Mouse (Mus musculus) embryonic facial prominence, embryonic 10.5 days (tissue): ENCODE results near the gene Ptpro. TPM values are rescaled to one million over a fixed set of nuclear protein-coding genes. Genes with fewer than 3 reads are reported as not detected.
"Not testable (repeated sequence)": the region's sequence is repeated elsewhere in the genome, so short reads cannot be mapped to it uniquely, and the experiment has no call there.

Experiments
- DNase-seq: peaks from one replicate; pipeline ENCODE4 v3.0.0-alpha.2; 2017; ENCODE audit warnings: low spot score
- H3K27ac ChIP-seq: fragments of 300-500 bp; sonication (generic); replicated peaks from 2 replicates; pipeline ENCODE4 v1.5.1; 2016; ENCODE audit warnings: mild to moderate bottlenecking
- H3K27me3 ChIP-seq: fragments of 300-500 bp; sonication (generic); replicated peaks from 2 replicates; pipeline ENCODE4 v1.6.1; 2016; ENCODE audit warnings: low read depth, mild to moderate bottlenecking; ENCODE audit not compliant: poor library complexity, severe bottlenecking
- H3K36me3 ChIP-seq: fragments of 300-500 bp; sonication (generic); replicated peaks from 2 replicates; pipeline ENCODE4 v1.6.1; 2016; ENCODE audit warnings: mild to moderate bottlenecking, moderate library complexity
- H3K4me1 ChIP-seq: fragments of 300-500 bp; sonication (generic); 2 replicates; pipeline ENCODE4 v1.6.1; 2016
- H3K4me3 ChIP-seq: fragments of 300-500 bp; sonication (generic); 2 replicates; pipeline ENCODE4 v1.5.1; 2016; ENCODE audit warnings: mild to moderate bottlenecking, moderate library complexity
- H3K9me3 ChIP-seq: fragments of 300-500 bp; sonication (generic); 2 replicates; pipeline ENCODE4 v1.6.1; 2016; ENCODE audit warnings: mild to moderate bottlenecking
- WGBS: fragments of 180-500 bp; shearing (Covaris S2); methylation state at CpG from one replicate; pipeline ENCODE4 v1.1.7; 2016; 5-methylcytosine and 5-hydroxymethylcytosine counted together
- polyA plus RNA-seq: library from polyadenylated mRNA; unstranded; fragments of >200 nt; fragmentation: Nextera tagmentation; extraction: Ambion mirVana; gene quantifications from 2 replicates; pipeline ENCODE4 v1.2.1, GENCODE M21; 2016

The Ptpro gene
- polyA plus RNA-seq, 1 experiment from 2014 or later = 2.3 TPM

- H3K27ac ChIP-seq = no peak overlapping the region
- H3K36me3 ChIP-seq = no peaks in the 10 kb centered on the region
- no peak for DNase-seq
- peaks cover 11% of the 10 kb centered on the region; the same call in 1 of the 2 replicates for H3K4me1 ChIP-seq
- no peaks in the 10 kb centered on the region for H3K9me3 ChIP-seq
- H3K27me3 ChIP-seq = 0 out of 2 replicates have a peak, but pooled peaks cover 8% of the 10 kb centered on the region
- no peak overlapping the region for H3K4me3 ChIP-seq
- WGBS = 81% methylated on average over 19 of the region's 19 CpGs
Measured at GRCm38 (mm10) chr6:137440559-137441486, 188.7 kb downstream of the Ptpro start.

GRCm38 (mm10) chr6:137443089-137443488 is 191.0 kb downstream of the Ptpro start:
- WGBS = 90% methylated on average over 12 of the region's 12 CpGs
- no peaks in the 10 kb centered on the region for H3K27me3 ChIP-seq
- no peak for DNase-seq

GRCm38 (mm10) chr6:137446116-137446515 is 194.0 kb downstream of the Ptpro start:
- H3K36me3 ChIP-seq, H3K4me3 ChIP-seq, H3K27ac ChIP-seq, H3K9me3 ChIP-seq, H3K27me3 ChIP-seq, H3K4me1 ChIP-seq, DNase-seq: not testable (repeated sequence)
- 76% methylated on average over 7 of the region's 7 CpGs for WGBS

More at GRCm38 (mm10) chr6:137443089-137443488, 191.0 kb downstream of the Ptpro start:
- Histone ChIP-seq H3K4me3 (no peak overlapping the region), H3K4me1 (peaks cover 7% of the 10 kb centered on the region; the same call in 1 of the 2 replicates), H3K27ac (no peak overlapping the region), H3K9me3 (no peaks in the 10 kb centered on the region), H3K36me3 (no peaks in the 10 kb centered on the region)

- Histone ChIP-seq H3K27me3 (0 out of 2 replicates have a peak, but pooled peaks cover 5% of the 10 kb centered on the region), H3K27ac (peak overlapping the region; percentile 65), H3K4me1 (peaks cover 12% of the 10 kb centered on the region), H3K4me3 (no peak overlapping the region), H3K9me3 (no peaks in the 10 kb centered on the region), H3K36me3 (no peaks in the 10 kb centered on the region)
- 13% methylated on average over 10 of the region's 10 CpGs for WGBS
- DNase-seq = peak; percentile 41
Measured at GRCm38 (mm10) chr6:137455537-137456041, 203.5 kb downstream of the Ptpro start.

- DNase-seq = no peak
- Histone ChIP-seq H3K27ac (no peak overlapping the region), H3K4me1 (peaks cover 12% of the 10 kb centered on the region), H3K36me3 (no peaks in the 10 kb centered on the region), H3K4me3 (no peak overlapping the region), H3K27me3 (0 out of 2 replicates have a peak, but pooled peaks cover 5% of the 10 kb centered on the region), H3K9me3 (no peaks in the 10 kb centered on the region)
- 71% methylated on average over 7 of the region's 7 CpGs for WGBS
Measured at GRCm38 (mm10) chr6:137456064-137456463, 203.9 kb downstream of the Ptpro start.

GRCm38 (mm10) chr6:137457210-137457609 is 205.1 kb downstream of the Ptpro start:
- 47% methylated on average over 7 of the region's 7 CpGs for WGBS
- Histone ChIP-seq H3K4me3 (no peak overlapping the region), H3K27me3 (0 out of 2 replicates have a peak, but pooled peaks cover 5% of the 10 kb centered on the region), H3K4me1 (peaks cover 12% of the 10 kb centered on the region), H3K36me3 (no peaks in the 10 kb centered on the region), H3K27ac (no peak overlapping the region), H3K9me3 (no peaks in the 10 kb centered on the region)
- DNase-seq = no peak

GRCm38 (mm10) chr6:137458136-137458535 is 206.0 kb downstream of the Ptpro start:
- no peak overlapping the region for H3K27ac ChIP-seq
- 83% methylated on average over 7 of the region's 7 CpGs for WGBS
- peaks cover 12% of the 10 kb centered on the region for H3K4me1 ChIP-seq
- H3K9me3 ChIP-seq = no peaks in the 10 kb centered on the region
- 0 out of 2 replicates have a peak, but pooled peaks cover 5% of the 10 kb centered on the region for H3K27me3 ChIP-seq
- no peaks in the 10 kb centered on the region for H3K36me3 ChIP-seq
- DNase-seq = no peak
- no peak overlapping the region for H3K4me3 ChIP-seq

- Histone ChIP-seq H3K9me3 (no peaks in the 10 kb centered on the region), H3K36me3 (no peaks in the 10 kb centered on the region), H3K27ac (no peak overlapping the region), H3K4me3 (no peak overlapping the region), H3K4me1 (no peaks in the 10 kb centered on the region), H3K27me3 (no peaks in the 10 kb centered on the region)
- WGBS = 89% methylated on average over 5 of the region's 5 CpGs
- DNase-seq = no peak
Measured at GRCm38 (mm10) chr6:137463771-137464170, 211.7 kb downstream of the Ptpro start.

- 65% methylated on average over 2 of the region's 2 CpGs for WGBS
- H3K27me3 ChIP-seq = no peaks in the 10 kb centered on the region
- no peaks in the 10 kb centered on the region for H3K36me3 ChIP-seq
- no peak for DNase-seq
- H3K4me1 ChIP-seq = no peaks in the 10 kb centered on the region
- H3K4me3 ChIP-seq = no peak overlapping the region
- H3K9me3 ChIP-seq = no peaks in the 10 kb centered on the region
- H3K27ac ChIP-seq = no peak overlapping the region
Measured at GRCm38 (mm10) chr6:137465253-137465652, 213.1 kb downstream of the Ptpro start.

- WGBS = 72% methylated on average over 2 of the region's 2 CpGs
- peaks cover 8% of the 10 kb centered on the region for H3K4me1 ChIP-seq
- DNase-seq = no peak
- no peaks in the 10 kb centered on the region for H3K36me3 ChIP-seq
- no peaks in the 10 kb centered on the region for H3K9me3 ChIP-seq
- no peak overlapping the region for H3K27ac ChIP-seq
- H3K4me3 ChIP-seq = no peak overlapping the region
- H3K27me3 ChIP-seq = no peaks in the 10 kb centered on the region
Measured at GRCm38 (mm10) chr6:137466256-137466655, 214.1 kb downstream of the Ptpro start.

GRCm38 (mm10) chr6:137467696-137468095 is 215.6 kb downstream of the Ptpro start:
- H3K36me3 ChIP-seq = no peaks in the 10 kb centered on the region
- WGBS = 91% methylated on average over 3 of the region's 3 CpGs
- no peak for DNase-seq

GRCm38 (mm10) chr6:137469541-137469940 is 217.4 kb downstream of the Ptpro start:
- Histone ChIP-seq H3K4me1 (peaks cover 12% of the 10 kb centered on the region), H3K9me3 (no peaks in the 10 kb centered on the region), H3K27ac (no peak overlapping the region), H3K4me3 (no peak overlapping the region), H3K36me3 (no peaks in the 10 kb centered on the region), H3K27me3 (no peaks in the 10 kb centered on the region)
- no peak for DNase-seq
- 95% methylated on average over 4 of the region's 4 CpGs for WGBS

More at GRCm38 (mm10) chr6:137467696-137468095, 215.6 kb downstream of the Ptpro start:
- Histone ChIP-seq H3K4me1 (peaks cover 12% of the 10 kb centered on the region), H3K27ac (no peak overlapping the region), H3K9me3 (no peaks in the 10 kb centered on the region), H3K27me3 (no peaks in the 10 kb centered on the region), H3K4me3 (no peak overlapping the region)
